Mouse (Mus musculus) lung, postnatal 0 days (tissue): ENCODE data around the gene C1s1. TPM values are rescaled to one million over a fixed set of nuclear protein-coding genes. Genes with fewer than 3 reads are reported as not detected.
A peak's percentile ranks its signal among the peaks of the same experiment; 100 is the strongest.
"Not testable (repeated sequence)": the region's sequence is repeated elsewhere in the genome, so short reads cannot be mapped to it uniquely, and the experiment has no call there.

ENCODE experiments used
- ATAC-seq: fragments of 200-750 bp; cut with Nextera tagmentation; 2 replicates; pipeline ENCODE4 v1.8.0; 2017; ENCODE audit warnings: moderate library complexity
- DNase-seq: peaks from one replicate; pipeline ENCODE4 v3.0.0-alpha.2; 2016; ENCODE audit warnings: low spot score
- H3K27ac ChIP-seq: fragments of 300-500 bp; sonication (generic); 2 replicates; pipeline ENCODE4 v1.5.1; 2014; ENCODE audit warnings: antibody characterized with exemption, mild to moderate bottlenecking, low read length, mixed read lengths
- H3K27me3 ChIP-seq: fragments of 300-500 bp; sonication (generic); replicated peaks from 2 replicates; pipeline ENCODE4 v1.6.1; 2014; ENCODE audit warnings: low read length, mixed read lengths; ENCODE audit not compliant: insufficient read depth
- H3K36me3 ChIP-seq: fragments of 300-500 bp; sonication (generic); 2 replicates; pipeline ENCODE4 v1.6.1; 2014; ENCODE audit warnings: low read length, mixed read lengths; ENCODE audit not compliant: insufficient read depth
- H3K4me1 ChIP-seq: fragments of 300-500 bp; sonication (generic); 2 replicates; pipeline ENCODE4 v1.6.1; 2014; ENCODE audit warnings: antibody characterized with exemption, low read depth, low read length, mixed read lengths; ENCODE audit not compliant: insufficient read depth
- H3K4me2 ChIP-seq: fragments of 300-500 bp; sonication (generic); replicated peaks from 2 replicates; pipeline ENCODE4 v1.6.1; 2014; ENCODE audit warnings: low read depth, mild to moderate bottlenecking, low read length, moderate library complexity, mixed read lengths
- H3K4me3 ChIP-seq: fragments of 300-500 bp; sonication (generic); 2 replicates; pipeline ENCODE4 v1.5.1; 2014; ENCODE audit warnings: low read depth, low read length
- H3K9ac ChIP-seq: fragments of 300-500 bp; sonication (generic); replicated peaks from 2 replicates; pipeline ENCODE4 v1.6.1; 2014; ENCODE audit warnings: low read depth, mild to moderate bottlenecking
- H3K9me3 ChIP-seq: fragments of 300-500 bp; sonication (generic); 2 replicates; pipeline ENCODE4 v1.6.1; 2016; ENCODE audit warnings: low read length, mixed read lengths
- CTCF ChIP-seq: IDR thresholded peaks from 2 replicates; pipeline ENCODE4 v1.5.1; 2016; ENCODE audit warnings: antibody characterized with exemption, mild to moderate bottlenecking
- EP300 ChIP-seq: IDR thresholded peaks from 2 replicates; pipeline ENCODE4 v1.6.1; 2016; ENCODE audit warnings: antibody characterized with exemption, mild to moderate bottlenecking, control low read depth
- WGBS: fragments of 180-500 bp; shearing (Covaris S2); extraction: QIAGEN DNeasy Blood & Tissue Kit; methylation state at CpG from one replicate; pipeline ENCODE4 v1.1.7; 2014; 5-methylcytosine and 5-hydroxymethylcytosine counted together
- polyA plus RNA-seq: library from polyadenylated mRNA; unstranded; fragments of >200 nt; fragmentation: Nextera tagmentation; extraction: Ambion mirVana; gene quantifications from 2 replicates; pipeline ENCODE4 v1.2.1, GENCODE M21; 2015

The C1s1 gene
- polyA plus RNA-seq, 1 experiment from 2014 or later = 18.7 TPM

- WGBS = 1% methylated on average over 8 of the region's 8 CpGs
Observed at GRCm38 (mm10) chr6:124570026-124570425, 27.9 kb upstream of the C1s1 start, which contains the start of gene C1rb. C1rb (plus strand) TSS chr6:124570294.

DNA sequence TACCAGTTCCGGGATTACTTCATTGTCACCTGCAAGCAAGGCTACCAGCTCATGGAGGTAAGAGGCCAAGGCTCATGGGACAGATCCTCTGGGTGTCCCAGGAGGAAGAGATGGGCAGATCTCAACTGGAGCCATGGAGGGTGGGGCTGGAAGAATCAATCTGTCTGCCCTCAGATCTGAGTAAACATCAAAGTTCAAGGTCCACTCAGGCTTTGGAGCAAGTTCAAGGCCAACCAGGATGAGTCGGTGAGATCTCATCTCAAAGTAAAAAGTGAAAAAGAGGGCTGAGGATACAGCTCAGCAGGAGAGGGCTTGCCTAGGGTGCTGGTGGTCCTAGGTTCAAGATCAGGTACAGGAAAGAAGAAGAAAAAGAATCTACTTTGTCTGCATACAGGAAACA, 19.5 kb upstream of the C1s1 start:
- 81% methylated on average over 1 of the region's 2 CpGs for WGBS
- H3K4me2 ChIP-seq, H3K9me3 ChIP-seq, H3K4me1 ChIP-seq, H3K9ac ChIP-seq, DNase-seq, ATAC-seq, H3K36me3 ChIP-seq, H3K4me3 ChIP-seq, H3K27me3 ChIP-seq, H3K27ac ChIP-seq: not testable (repeated sequence)

More at GRCm38 (mm10) chr6:124570026-124570425, 27.9 kb upstream of the C1s1 start, which contains the start of gene C1rb:
- Histone ChIP-seq H3K27ac (no peak within 1 kb of the TSS), H3K4me1 (no peaks in the 10 kb centered on the region), H3K27me3 (no peaks in the 10 kb centered on the region), H3K36me3 (no peaks in the 10 kb centered on the region), H3K9me3 (no peaks in the 10 kb centered on the region), H3K4me3 (no peak within 1 kb of the TSS), H3K4me2 (no peak within 1 kb of the TSS), H3K9ac (no peak within 1 kb of the TSS)
- no peak; the same call in 1 of the 2 replicates for ATAC-seq
- peak; percentile 72 for DNase-seq
- TF ChIP-seq CTCF (peak; percentile 90), EP300 (no peak)

DNA sequence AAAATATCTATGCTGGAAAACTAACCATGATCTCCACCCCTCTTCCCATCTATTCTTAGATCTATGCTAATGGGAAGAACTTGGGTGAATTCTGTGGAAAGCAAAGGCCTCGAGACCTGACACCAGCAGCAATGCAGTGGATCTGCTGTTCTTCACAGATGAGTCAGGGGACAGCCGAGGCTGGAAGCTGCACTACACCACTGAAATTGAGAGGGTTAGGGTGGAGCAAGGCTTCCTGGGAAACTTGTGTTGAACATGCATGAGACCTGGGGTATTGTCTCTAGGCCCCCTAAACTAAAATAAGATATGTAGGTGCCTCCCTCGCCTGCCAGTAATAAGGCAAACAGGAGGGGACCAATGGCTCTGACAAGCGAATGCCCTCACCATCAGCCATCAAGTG, 19.0 kb upstream of the C1s1 start:
- not testable (repeated sequence) for H3K36me3 ChIP-seq, H3K4me1 ChIP-seq, ATAC-seq, DNase-seq, H3K9me3 ChIP-seq, H3K9ac ChIP-seq, H3K27me3 ChIP-seq, H3K4me3 ChIP-seq, H3K4me2 ChIP-seq, H3K27ac ChIP-seq
- WGBS = 88% methylated on average over 4 of the region's 4 CpGs

- H3K27me3 ChIP-seq, DNase-seq, H3K4me2 ChIP-seq, H3K27ac ChIP-seq, H3K9ac ChIP-seq, ATAC-seq, H3K36me3 ChIP-seq, H3K9me3 ChIP-seq, H3K4me3 ChIP-seq, H3K4me1 ChIP-seq: not testable (repeated sequence)
- 70% methylated on average over 2 of the region's 2 CpGs for WGBS
Observed at GRCm38 (mm10) chr6:124555956-124556355, 13.8 kb upstream of the C1s1 start.

DNA sequence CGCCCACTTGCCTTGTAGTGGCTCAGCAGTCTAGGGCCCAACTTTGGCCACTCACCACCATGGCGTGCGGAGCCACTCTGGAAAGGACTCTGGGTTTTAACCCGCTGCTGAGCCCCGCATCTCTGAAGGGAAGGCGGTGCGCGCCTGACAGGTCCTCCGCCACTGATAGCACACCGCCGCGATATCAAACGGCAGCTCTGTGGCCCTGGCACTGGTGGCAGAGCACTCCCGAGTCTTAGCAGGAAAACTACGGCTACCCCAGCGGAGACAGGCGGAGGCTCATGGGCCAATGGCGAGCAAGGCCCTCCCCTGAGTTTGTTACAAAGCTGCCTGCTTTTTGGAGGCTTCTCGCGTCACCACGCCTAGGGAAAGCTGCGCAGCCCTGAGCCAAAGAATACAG, 10.6 kb upstream of the C1s1 start:
- Histone ChIP-seq H3K27me3 (no peaks in the 10 kb centered on the region), H3K9me3 (no peaks in the 10 kb centered on the region), H3K27ac (no peak overlapping the region), H3K9ac (no peak overlapping the region), H3K36me3 (no peaks in the 10 kb centered on the region), H3K4me2 (no peak overlapping the region), H3K4me1 (no peaks in the 10 kb centered on the region), H3K4me3 (no peak overlapping the region)
- no peak for ATAC-seq
- 67% methylated on average over 22 of the region's 22 CpGs for WGBS
- no peak for DNase-seq
- TF ChIP-seq CTCF = no peak
- TF ChIP-seq EP300 = no peak

DNA sequence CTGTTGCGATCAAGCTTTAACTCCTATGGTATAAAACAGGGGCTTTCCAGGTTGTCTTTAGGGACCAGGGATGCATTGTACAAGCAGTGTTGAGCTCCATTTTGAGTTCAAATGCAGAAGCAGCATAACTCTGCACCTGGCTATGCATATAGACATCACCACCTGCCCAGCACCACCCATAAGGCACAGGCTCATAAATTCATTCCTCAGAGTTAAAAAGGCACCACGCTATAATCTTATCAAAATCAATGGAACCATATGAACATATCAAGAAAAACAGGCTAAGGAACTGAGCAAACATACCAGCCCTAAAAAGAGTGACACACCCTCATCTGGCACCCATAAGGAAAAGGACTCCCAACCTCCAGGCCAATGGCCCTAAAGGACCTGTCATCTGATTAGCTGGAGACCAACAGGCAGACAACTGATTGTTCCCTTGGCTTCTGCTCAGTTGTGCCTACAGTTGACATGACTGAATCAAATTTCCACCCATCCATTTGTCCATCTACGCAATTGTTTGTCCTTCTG, 6.9 kb upstream of the C1s1 start:
- DNase-seq = no peak
- TF ChIP-seq CTCF (no peak), EP300 (no peak)
- no peaks in the 10 kb centered on the region for H3K27me3 ChIP-seq
- H3K9ac ChIP-seq = no peak overlapping the region
- ATAC-seq = no peak
- no peaks in the 10 kb centered on the region for H3K4me1 ChIP-seq
- no peaks in the 10 kb centered on the region for H3K9me3 ChIP-seq
- H3K4me2 ChIP-seq = no peak overlapping the region
- no peak overlapping the region for H3K4me3 ChIP-seq
- H3K36me3 ChIP-seq = no peaks in the 10 kb centered on the region
- no peak overlapping the region for H3K27ac ChIP-seq
- WGBS = 81% methylated on average over 3 of the region's 3 CpGs

GRCm38 (mm10) chr6:124547979-124548378, 5.8 kb upstream of the C1s1 start:
- ATAC-seq, H3K36me3 ChIP-seq, H3K9ac ChIP-seq, H3K9me3 ChIP-seq, H3K4me1 ChIP-seq, H3K4me2 ChIP-seq, H3K4me3 ChIP-seq, DNase-seq, H3K27me3 ChIP-seq, H3K27ac ChIP-seq: not testable (repeated sequence)
- 94% methylated on average over 2 of the region's 3 CpGs for WGBS
